Mouse (Mus musculus): Measurements from ENCODE around the gene Ceacam20.
"Not testable (repeated sequence)": the region's sequence is repeated elsewhere in the genome, so short reads cannot be mapped to it uniquely, and the experiment has no call there.

Ceacam20 gene

DNA sequence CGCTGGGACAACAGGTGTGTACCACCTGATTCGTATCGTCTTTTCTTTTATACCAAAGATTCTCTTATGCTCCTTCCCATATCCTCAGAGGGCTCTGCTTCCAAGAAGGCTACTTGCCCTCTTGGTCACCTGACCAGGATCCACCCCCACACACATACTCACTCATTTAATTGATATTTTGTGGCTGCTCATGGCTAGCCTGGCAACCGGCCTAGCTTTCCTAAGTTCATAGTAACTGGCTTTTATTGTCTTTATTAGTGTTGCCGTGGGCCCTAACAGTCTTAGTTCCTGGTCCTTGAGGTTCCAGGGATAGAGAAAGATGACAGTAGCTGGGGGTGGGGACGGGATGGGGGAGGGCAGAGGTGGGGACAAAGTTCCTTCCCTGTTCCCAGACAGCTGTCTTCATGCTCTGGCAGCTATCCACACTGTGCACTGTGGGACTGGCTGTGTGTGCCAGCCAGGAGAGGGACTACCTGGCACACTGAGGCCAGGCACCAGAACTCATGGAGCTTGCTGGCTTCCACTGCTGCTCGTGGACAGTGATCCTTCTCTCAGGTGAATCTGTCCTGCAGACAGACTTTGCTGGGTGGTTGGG is at the start of gene Ceacam20:
Gene Ceacam20, plus strand, starts transcription at position 428 of the 595 bp plus-strand sequence.
- no peak for DNase-seq

DNA sequence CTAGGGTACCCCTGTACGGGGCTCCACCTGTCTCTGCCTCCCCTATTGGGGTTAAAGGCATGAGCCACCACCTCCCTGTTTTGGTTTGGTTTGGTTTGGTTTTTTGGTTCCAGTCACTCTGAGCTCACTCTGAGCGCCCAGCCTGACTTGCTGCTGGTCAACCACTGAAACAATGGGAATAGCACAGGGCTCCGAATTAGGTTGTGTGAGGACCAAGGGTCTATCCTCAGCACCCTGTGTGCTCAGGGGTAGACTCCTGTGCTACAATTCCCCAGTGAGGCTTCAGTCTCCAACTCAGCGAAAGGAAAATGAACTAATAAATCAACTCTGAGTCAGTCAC is 45.1 kb upstream of the Ceacam20 start:
- DNase-seq = no peak

DNA sequence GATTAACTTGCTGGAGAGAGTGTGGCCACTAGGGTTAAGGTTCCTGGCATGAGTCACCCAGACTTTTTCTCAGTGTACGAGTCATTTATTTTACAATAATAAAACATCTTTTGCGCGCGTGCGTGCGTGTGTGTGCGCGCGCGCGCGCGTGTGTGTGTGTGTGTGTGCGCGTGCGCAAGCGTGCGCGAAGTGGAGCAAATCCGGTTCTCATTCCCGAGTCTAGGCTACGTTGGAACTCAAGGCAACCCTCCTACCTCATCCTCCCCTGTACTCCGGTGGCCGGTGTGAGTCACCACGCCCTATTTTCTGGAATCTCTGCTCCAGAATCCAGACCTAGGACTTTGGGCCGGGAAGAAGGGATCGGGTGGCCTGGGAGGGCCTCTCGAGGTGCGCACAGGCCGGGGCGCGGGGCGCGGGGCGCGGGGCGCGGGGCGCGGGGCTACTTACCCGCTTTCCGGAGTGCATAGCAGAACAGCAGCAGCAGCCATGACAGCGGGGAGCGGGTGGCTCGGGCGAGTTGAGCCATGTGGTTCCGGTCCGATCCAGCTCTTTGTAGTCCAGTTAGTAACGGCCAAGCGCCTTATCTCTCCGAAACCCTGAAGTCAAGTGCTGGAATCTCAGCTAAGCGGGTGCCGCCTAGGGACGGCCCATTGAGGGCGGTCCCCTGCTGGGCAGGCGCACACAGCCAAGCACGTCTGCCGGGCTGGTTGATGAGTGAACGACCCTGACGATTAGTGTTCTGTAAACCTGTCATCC is 44.5 kb upstream of the Ceacam20 start, which contains the start of gene Pvr:
Gene Pvr, minus strand, starts transcription at position 655 of the 756 bp plus-strand sequence.
- peak; percentile 66 for DNase-seq

DNA sequence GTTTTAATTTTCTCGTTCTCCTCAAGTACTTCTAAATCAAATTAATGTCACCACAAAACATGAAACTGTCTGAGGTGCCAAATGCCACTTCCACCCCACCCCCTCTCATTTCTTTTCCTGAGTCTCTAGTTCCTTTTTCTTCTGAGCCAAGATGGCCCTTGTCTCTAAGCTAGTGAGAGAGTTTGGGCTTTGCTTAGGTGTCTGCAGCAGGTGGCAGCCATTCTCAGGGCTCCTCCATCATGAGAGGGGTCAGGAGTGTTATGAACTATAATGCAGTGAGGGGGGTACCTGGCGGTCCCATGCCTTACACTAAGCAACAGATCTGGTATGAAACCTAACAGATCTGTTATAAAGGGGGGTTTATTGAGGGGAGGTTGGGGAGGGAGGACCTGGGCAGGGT is 41.9 kb upstream of the Ceacam20 start:
- DNase-seq = no peak

DNA sequence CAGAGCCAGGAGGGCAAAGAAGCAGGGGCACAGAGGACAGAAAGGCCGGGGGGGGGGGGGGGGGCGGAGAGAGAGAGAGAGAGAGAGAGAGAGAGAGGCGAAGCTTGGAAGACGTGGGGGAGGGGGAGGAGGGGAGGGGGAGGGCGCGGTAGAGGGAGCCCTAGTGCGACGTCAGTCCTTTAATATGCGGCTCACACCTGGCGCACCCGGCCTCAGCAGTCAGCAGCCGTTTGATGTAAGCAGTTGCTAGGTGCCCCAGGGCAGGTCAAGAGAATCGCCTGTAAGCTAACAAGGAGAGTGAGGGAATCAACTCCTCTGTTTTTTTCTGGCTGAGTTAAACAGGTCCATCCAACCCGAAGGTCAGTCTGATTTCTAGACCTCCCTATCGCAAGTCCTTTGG is 41.4 kb upstream of the Ceacam20 start:
- DNase-seq = no peak

DNA sequence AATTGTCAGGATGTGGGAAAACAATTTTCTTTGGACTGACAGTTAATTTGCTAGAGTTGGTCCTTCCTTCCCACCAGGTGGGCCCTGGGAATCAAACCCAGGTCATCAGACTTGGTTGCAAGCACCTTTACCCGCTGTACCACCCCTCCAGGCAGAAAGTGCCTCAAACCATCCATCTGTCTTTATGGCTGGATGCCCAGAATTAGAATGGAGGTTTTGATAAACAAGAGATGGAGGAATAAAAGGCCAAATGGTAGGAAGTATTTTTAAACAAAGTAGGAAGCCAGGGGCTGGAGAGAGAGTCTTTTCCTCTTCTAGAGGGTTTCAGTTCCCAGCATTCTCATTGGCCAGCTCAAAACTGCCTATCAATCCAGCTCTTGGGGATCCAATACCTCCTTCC is 39.8 kb upstream of the Ceacam20 start:
- DNase-seq = no peak

DNA sequence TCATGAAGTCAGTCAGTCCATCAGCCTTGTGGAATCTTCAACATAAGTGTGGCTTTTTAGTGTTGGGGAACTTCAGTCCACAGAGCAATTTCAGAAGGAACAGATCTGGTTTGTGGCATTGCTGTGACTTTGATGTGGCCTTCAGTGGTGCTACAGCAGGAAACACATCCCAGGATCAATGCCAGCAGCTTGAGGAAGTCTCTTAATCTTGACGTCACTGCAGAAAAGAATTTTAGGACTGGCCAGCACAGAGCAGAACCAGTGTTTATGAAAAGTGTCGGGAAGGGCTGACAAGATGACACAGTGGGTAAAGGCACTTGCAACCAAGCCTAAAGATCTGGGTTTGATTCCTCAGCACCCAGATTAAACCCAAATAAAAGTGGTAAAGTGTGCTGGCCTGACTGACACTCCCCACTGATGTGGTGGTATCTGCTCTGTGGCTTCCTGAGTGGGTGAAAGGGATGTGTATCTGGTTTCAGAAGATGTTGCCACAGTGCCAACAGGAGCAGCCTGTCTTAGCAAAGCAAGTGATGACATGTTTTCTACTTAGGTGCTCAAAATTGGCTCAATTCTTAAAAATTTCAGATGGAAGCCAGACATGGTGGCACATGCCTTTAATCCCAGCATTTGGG is 38.2 kb upstream of the Ceacam20 start:
- no peak for DNase-seq

DNA sequence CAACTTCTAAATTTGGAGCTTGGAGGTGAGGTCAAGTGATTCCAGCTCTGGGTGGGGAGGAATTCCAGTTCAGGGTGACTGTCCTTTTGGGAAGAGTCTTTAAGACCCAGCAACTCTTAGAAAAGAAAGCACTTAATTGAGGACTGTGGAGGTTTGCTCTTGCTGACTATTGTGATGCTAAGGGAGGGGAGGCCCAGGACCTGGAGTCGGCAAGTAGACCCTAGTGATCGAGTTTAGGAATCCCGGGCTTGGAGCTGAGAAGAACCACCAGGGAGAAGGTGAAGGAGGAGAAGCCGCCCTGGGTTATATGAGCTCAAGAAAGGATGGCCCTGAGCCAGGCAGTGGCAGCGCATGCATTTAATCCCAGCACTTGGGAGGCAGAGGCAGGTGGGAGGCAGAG is 36.7 kb upstream of the Ceacam20 start:
- DNase-seq = no peak

DNA sequence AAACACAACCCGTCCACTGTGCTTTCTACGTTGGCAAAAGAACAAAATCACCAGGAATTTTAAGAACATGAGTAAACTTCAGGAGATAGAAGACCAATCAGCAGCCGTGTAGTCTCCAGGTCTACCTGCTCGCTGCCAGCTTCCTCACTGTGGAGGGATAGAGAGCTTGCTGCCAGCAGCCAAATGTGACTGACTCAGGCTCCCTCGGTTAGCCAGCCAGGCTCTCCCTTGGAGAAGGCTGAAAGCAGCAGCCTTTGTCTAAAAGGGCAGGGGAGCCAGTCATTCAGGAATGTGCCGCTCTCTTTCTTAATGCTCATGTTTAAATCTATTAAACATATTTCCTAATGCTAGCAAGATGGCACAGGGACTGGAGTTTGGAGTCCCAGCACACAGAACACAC is 34.7 kb upstream of the Ceacam20 start:
- DNase-seq = not testable (repeated sequence)

DNA sequence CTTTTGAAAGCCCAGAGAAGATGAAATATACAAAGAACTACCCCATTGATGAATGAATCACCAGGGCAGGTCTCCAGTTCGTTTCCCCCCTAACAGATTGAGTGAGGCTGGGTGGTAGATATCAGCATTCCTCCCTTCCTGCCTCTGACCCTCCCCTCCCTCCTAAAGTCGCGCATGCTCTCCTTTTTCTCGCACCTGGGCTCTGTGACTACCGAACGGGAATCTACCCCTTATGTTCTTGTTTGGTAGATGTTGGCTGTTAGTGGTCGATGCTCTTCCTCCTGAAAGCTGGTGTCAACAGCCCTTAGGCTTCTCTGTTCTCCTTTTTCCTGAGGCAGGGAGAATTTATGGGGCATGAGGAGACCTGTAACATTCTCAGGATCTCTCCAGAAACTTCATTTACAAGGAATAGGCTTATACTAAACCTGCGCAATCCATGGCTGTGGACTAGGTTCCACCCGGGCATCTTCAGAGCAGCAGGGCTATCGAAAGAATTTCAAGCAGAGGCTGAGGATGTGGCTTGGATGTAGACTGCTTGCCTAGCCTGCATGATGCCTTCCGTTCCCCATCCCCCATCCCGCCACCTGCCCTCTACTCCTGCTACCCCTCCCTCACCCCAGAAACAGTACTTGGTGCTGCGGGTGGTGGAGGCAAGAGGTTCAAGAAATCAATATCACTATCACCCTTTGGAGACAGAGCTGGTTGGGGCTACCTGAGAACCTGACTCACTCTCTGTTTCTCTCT is 32.9 kb upstream of the Ceacam20 start:
- DNase-seq = peak; percentile 20

DNA sequence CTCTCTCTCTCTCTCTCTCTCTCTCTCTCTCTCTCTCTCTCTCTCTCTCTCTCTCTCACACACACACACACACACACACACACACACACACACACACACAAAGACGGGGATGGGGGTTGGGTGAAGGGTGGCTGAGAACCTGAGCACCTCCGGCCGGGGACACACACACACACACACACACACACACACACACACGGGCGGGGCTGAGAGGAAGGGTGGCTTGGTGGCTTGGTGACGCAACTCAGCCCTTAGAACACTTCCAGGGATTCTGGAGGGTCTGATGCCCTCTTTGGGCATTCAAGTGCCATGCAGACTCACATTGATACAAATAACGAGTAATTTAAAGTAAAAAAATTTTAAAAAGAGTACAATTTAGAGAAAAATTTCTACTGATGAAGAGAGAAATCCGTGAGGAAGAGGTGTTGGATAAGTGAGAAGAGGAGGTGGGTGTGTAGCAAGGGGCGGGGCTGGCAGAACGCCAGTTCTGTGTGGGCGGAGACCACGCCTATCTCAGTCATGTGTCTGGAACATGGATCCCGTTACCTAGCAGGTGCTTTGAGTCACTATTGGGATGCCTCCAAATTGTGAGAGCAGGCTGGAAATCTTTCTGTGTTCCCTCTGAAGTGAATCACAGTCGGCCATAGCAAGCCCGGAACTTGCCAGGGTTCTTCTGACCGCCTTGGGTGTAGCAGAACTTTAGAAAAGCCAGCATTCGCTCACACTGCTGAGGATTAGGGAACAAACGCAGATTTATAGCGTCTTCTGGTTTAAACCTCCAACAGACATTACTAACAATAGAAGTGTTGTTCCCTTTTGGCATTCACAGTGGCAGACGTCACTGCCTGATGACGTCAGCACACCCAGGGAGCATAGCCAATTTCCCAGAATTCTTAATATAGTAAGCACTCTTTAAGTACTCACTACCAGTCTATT is 32.1 kb upstream of the Ceacam20 start:
- DNase-seq = peak; percentile 62

DNA sequence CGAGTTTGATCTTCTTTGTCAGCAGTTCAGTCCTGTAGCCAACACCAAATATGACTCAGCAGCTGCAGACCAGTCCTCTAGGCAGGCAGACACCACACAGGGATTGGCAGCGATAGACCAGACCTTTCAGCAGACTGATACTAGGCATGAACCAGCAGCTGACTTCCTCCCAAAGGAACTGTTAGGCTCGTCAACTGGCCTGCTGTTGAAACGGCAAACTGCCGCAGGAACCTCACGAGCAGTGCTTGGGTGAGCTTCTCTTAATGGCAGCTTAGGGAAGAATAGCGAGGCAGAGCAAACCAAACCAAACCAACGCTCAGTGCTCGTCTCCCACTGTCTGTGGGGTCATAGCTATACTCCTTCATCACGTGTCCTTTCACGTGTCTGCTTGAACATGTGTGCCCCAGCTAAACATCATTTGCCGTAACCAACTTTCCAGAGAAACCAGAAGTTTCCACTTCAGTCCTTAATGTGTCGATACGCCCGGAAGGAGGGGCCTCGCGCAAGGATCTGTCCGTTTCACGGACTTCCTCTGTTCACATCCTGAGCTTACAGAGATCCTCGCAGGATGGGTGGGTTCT is 30.0 kb upstream of the Ceacam20 start:
- no peak for DNase-seq

DNA sequence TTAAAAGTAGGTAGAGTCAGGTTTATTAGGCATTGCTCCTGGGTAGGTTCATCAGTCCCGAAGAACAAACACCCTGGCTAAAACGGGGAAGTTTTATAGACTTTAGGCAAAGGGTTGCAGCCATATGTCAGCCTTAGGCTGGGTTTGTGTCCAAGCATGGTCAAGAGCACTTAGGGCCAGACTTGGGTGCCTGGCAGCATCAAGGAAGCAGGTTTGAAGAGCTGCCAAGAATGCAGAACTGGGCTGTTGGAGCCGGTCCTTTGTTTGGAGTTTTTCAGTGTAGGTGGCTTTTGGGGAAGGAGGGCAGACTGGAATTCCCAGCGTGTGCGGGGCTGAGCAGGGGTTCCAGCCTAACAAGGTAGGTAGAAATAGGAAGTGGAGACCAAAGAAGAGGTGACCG is 29.3 kb upstream of the Ceacam20 start:
- no peak for DNase-seq

DNA sequence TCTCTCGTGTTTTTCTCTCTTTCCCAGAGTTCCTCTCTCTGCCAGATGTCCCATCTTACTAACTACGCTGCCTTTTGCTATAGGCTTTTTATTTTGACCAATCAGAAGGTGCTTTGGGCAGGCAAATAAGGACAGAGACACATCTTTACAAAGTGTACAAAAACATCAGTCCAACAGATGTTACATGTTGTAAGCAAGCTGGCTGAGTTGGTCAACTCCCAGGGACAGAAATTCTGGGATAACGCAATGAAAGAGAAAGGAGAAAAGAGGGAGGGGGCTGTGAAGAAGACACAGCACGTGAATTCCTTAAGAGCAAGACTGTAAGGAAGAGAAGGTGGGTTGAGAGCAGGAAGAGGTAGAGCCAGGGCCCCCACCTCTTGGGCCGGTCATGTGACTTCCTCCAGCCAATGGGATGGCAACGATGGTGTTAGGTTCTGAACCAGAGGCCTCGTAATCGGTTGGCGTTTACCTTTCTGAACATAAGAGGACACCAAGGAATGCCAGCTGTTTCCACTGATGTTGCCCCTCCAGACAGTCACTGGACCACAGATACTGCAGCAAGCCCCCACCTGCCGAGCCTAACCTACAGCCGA is 27.9 kb upstream of the Ceacam20 start:
- DNase-seq = no peak

DNA sequence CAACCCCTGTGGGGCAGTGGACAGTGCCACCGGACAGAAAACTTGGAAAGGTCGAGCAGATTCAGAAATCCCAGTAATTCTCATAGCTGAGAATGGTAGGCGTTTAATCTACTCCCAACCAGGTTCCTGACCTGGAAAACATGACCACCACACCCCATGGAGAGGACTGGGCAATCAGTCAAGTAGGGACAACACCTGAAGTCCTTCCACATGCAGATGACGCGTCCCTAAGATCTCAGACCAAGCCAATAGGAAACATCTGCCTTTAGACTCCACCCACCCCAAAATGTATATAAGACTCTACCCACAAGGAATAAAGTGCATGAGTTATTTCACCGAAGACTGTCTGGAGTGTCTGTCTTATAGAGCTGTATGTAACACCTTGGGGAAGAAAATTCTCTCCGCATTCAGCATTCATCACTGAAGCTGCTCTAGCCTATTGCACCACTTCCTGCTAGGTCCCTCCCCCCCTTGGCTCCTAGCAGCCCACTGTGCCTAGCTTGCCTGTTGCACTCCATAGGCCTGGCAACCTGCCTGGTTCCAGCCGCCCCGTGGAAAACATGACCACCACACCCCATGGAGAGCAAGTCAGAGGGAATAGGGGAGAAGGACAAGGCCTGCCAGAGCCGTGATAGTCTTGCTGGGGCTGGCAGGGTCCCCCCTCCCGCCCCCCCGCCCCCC is 25.5 kb upstream of the Ceacam20 start:
- DNase-seq = no peak

DNA sequence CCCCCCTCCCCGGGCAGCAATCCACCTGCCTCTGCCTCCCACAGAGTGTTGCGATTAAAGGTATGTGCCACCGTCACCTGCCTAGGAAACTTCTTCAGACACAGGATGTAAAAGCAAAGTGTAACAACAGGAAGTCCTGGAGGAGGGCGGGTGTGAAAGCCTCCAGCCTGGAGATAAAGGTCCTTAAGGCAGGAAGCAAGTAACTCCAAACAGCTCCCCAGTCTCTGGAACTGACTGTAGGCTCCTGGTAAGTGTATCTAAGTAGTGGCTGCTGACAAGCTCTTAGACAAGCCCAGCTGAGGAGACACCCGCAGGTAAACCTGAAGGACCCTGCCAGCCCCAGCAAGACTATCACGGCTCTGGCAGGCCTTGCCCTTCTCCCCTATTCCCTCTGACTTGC is 25.0 kb upstream of the Ceacam20 start:
- DNase-seq = no peak

DNA sequence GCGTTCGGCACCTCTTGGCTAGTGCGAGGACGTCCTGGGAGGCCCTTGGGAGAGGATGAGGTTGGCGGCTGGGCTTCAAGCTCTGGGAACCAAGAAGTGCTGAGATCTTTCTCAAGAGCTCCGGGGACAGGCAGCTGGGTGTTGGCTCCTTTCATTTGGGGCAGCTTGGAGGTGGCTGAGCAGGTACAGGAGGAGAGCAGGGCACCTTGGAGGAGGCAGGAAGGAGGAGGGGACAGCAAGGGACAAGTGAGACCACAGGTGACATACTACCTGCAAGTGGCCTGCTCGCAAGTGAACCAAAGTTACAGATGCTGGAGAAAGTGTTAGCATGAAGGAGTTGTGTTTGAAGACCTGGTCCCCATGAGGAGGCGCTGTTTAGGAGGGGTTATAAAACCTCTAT is 20.5 kb upstream of the Ceacam20 start:
- no peak for DNase-seq

DNA sequence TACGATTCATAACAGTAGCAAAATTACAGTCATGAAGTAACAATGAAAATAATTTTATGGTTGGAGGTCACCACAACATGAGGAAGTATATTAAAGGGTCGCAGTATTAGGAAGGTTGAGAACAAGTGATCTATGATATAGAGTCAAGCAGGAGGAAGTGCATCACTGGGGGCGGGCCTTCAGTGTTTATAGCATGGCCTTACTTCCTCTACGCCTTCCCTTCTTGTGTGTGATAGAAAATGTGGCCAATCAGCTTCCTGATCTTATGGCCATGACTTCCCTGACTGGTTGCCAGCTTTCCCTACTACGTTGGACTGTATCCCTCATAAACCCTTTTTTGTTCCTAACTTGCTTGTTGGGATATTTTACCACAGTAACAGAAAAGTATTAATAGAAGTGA is 20.0 kb upstream of the Ceacam20 start:
- no peak for DNase-seq

DNA sequence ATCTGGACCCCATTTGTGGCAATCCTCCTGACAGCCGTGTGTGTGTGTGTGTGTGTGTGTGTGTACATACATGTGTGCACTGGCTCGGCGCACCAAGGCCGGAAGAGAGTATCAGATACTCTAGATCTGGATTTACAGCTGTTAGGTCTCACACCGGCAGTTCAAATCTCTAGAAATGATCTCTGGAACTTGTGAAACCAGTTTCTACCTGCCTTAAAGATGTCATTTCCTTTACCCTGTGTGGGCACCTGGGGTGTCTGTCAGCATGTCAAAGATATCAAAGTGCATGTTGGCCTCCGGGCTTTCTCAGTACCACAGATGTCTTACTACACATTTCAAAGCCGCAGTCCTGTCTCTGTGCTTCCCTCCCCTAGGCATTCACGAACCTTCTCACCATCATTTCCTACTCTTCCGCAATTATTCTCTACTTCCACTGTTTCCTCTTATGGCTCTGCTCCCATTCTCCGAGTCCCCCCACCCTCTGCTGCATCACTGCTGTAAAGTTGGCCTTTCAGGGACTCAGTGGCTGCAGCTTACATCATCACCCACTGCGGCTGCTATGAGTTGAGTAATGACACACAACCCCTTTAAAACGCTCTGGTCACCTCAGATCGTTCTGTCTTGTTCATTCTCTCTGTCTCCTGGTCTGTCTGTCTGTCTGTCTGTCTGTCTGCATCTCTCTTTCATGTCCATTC is 19.2 kb upstream of the Ceacam20 start:
- DNase-seq = no peak

DNA sequence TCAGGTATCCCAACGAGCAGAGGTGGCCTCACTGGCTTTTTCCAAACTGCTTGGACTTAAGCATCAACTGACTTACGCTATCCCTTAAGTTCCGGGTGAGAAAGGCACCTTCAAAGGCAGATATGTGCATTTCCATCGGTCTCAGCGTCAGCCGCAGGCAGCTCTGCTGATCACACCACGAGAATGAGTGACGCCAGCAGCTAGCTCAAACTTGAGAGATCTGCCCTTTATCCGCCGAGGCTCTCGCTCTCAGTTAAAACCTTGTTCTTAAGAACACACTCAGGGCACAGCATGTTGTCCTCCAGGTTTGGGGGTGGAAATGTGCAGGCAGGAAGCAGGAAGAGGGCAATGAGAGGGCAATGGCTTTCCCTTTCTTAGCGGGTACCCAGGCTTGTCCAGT is 16.3 kb upstream of the Ceacam20 start:
- no peak for DNase-seq

DNA sequence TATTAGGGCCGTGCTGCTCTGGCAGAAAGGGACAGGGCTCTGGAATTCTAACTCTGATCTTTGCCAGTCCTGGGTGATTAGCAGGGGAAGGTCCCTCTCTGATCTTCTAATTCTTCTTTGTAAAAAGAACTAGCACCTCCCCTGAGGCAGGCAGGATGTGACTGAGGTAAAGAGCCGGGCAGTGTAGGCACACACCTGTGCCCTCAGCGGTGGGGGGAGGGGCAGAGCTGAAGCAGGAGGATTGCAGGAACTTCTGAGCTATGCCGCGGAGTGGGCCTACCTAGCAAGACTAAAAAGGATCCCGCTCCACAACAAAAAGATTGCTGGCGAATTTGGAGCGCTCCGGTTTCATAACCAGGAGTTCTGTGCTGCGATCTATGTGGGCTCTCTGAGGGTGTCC is 15.2 kb upstream of the Ceacam20 start:
- no peak for DNase-seq
